Mouse (Mus musculus) limb, embryonic 12.5 days (tissue): ENCODE measurements around the gene Msrb1. TPM values are rescaled to one million over a fixed set of nuclear protein-coding genes. Genes with fewer than 3 reads are reported as not detected.
A peak's percentile ranks its signal among the peaks of the same experiment; 100 is the strongest.
"Not testable (repeated sequence)": the region's sequence is repeated elsewhere in the genome, so short reads cannot be mapped to it uniquely, and the experiment has no call there.

Experiments used
- ATAC-seq: fragments of 200-750 bp; cut with Nextera tagmentation; 2 replicates; pipeline ENCODE4 v1.8.0; 2017; ENCODE audit warnings: low read depth, moderate TSS enrichment; ENCODE audit not compliant: insufficient number of reproducible peaks, insufficient read depth, low FRiP score, low TSS enrichment
- H3K27ac ChIP-seq: fragments of 300-500 bp; sonication (generic); 2 replicates; pipeline ENCODE4 v1.5.1; 2016; ENCODE audit warnings: mild to moderate bottlenecking, moderate library complexity
- H3K27me3 ChIP-seq: fragments of 300-500 bp; sonication (generic); 2 replicates; pipeline ENCODE4 v1.6.1; 2016; ENCODE audit warnings: mild to moderate bottlenecking, moderate library complexity
- H3K36me3 ChIP-seq: fragments of 300-500 bp; sonication (generic); 2 replicates; pipeline ENCODE4 v1.6.1; 2016; ENCODE audit warnings: mild to moderate bottlenecking, moderate library complexity
- H3K4me1 ChIP-seq: fragments of 300-500 bp; sonication (generic); replicated peaks from 2 replicates; pipeline ENCODE4 v1.6.1; 2016
- H3K4me2 ChIP-seq: fragments of 300-500 bp; sonication (generic); 2 replicates; pipeline ENCODE4 v1.6.1; 2016; ENCODE audit warnings: mild to moderate bottlenecking, moderate library complexity
- H3K4me3 ChIP-seq: fragments of 300-500 bp; sonication (generic); replicated peaks from 2 replicates; pipeline ENCODE4 v1.5.1; 2016; ENCODE audit warnings: mild to moderate bottlenecking
- H3K9ac ChIP-seq: fragments of 300-500 bp; sonication (generic); replicated peaks from 2 replicates; pipeline ENCODE4 v1.6.1; 2016; ENCODE audit warnings: mild to moderate bottlenecking, moderate library complexity
- H3K9me3 ChIP-seq: fragments of 300-500 bp; sonication (generic); 2 replicates; pipeline ENCODE4 v1.6.1; 2016; ENCODE audit warnings: mild to moderate bottlenecking, moderate library complexity
- WGBS: fragments of 180-500 bp; shearing (Covaris S2); methylation state at CpG from one replicate; pipeline ENCODE4 v1.1.7; 2016; 5-methylcytosine and 5-hydroxymethylcytosine counted together
- polyA plus RNA-seq: library from polyadenylated mRNA; unstranded; fragments of >200 nt; fragmentation: Nextera tagmentation; extraction: Ambion mirVana; gene quantifications from 2 replicates; pipeline ENCODE4 v1.2.1, GENCODE M21; 2016

Msrb1 gene
- polyA plus RNA-seq, 1 experiment from 2014 or later, result 22.7 TPM

DNA sequence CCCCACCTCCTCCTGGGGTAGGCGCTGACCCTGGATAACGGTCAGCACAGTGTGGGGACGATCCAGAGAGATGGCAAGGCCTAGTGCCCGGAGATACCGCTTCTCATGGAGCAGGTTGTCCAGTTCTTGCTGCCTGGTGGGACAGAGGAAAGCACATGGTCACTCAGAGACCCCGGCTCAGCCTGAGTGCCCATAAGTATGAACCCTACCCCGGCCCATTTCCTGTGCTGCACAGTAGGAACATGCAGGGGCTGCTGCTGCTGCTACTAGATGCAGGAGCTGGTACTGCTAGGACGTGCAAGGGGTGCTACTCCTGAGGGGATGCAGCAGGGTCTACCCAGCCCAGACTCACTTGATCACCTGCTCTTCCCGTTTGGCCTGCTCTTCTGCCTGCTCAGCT lies 35.2 kb upstream of the Msrb1 start:
- Histone ChIP-seq H3K27me3 (no peaks in the 10 kb centered on the region), H3K9me3 (no peaks in the 10 kb centered on the region), H3K4me3 (no peak overlapping the region), H3K4me1 (peaks cover 16% of the 10 kb centered on the region), H3K4me2 (no peak overlapping the region), H3K27ac (no peak overlapping the region), H3K36me3 (peaks cover 61% of the 10 kb centered on the region), H3K9ac (no peak overlapping the region)
- no peak for ATAC-seq
- 88% methylated on average over 9 of the region's 9 CpGs for WGBS

DNA sequence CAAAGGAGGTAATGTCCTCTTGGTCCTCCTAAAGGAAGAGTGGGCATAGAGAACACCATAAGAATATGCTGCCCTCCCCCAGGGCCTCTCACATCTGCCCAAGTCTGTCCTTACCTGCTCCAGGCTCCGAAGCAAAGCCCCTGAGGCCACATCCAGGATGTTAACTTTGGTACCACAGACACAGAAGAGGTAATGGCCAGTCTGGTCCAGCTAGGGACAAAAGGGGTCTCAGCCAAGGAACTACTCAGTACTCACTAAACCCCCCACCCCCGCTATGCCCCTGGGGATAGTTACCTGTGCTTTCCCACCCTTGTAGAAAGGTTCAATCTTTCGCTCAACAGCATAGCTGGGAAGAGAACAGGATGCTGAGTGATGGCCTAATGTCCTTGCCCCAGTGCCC lies 30.6 kb upstream of the Msrb1 start:
- H3K4me2 ChIP-seq, result no peak overlapping the region; the same call in 1 of the 2 replicates

DNA sequence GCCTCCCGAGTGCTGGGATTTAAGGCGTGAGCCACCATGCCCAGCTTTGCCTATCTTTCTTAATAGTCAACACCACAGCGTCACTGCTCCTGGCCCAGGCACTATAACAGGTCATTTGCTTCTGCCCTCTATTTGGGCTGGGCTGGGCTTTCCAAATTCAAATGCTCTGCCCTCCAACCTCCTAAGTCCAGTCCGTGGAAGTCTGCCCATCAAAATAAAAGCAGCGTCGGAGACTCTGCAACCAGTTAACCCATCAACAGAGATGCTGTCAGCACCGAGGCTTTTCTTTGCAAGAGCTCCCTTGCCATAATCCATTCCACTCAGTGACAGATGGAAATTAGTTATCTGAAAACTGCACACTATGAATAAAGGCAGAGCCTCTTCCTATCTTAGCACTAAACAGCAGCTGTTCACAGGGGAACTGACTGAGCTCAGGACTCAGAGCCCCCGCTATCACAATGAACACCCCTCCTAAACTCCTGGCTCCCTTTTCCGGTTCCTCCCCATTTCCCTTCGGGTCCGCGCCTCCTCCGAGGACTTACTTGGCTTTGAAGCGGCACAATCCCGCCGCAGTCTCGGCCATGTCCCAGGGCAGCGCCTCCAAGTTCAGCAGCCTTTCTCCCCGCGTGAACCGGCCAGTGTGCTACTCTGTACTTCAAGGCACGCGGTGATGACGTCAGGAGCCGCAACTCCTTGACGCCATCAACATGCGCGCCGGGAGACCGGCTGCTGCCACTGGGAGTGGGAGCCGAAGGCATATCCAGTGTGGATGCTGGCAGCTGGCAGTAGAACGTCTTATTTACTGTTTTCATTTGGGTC lies 29.3 kb upstream of the Msrb1 start, which contains the start of gene Tbl3:
Gene Tbl3 (minus strand): TSS at position 679 of the 819 bp plus-strand sequence.
- 4% methylated on average over 32 of the region's 32 CpGs for WGBS
- Histone ChIP-seq H3K27me3 (no peaks in the 10 kb centered on the region), H3K4me2 (peak within 1 kb of the TSS; percentile 85), H3K9me3 (no peaks in the 10 kb centered on the region), H3K27ac (peak within 1 kb of the TSS; percentile 78), H3K4me3 (peak within 1 kb of the TSS; percentile 85), H3K36me3 (peaks cover 32% of the 10 kb centered on the region), H3K9ac (peak within 1 kb of the TSS; percentile 73), H3K4me1 (peaks cover 14% of the 10 kb centered on the region; the same call in 1 of the 2 replicates)
- ATAC-seq, result peak; percentile 78; the same call in 1 of the 2 replicates

More for the DNA sequence above, 30.6 kb upstream of the Msrb1 start:
- H3K36me3 ChIP-seq, result peaks cover 46% of the 10 kb centered on the region
- no peak overlapping the region for H3K27ac ChIP-seq
- peaks cover 14% of the 10 kb centered on the region; the same call in 1 of the 2 replicates for H3K4me1 ChIP-seq
- no peaks in the 10 kb centered on the region for H3K27me3 ChIP-seq
- no peak for ATAC-seq
- 93% methylated on average over 3 of the region's 3 CpGs for WGBS
- no peak overlapping the region for H3K4me3 ChIP-seq
- no peaks in the 10 kb centered on the region for H3K9me3 ChIP-seq
- H3K9ac ChIP-seq, result no peak overlapping the region

DNA sequence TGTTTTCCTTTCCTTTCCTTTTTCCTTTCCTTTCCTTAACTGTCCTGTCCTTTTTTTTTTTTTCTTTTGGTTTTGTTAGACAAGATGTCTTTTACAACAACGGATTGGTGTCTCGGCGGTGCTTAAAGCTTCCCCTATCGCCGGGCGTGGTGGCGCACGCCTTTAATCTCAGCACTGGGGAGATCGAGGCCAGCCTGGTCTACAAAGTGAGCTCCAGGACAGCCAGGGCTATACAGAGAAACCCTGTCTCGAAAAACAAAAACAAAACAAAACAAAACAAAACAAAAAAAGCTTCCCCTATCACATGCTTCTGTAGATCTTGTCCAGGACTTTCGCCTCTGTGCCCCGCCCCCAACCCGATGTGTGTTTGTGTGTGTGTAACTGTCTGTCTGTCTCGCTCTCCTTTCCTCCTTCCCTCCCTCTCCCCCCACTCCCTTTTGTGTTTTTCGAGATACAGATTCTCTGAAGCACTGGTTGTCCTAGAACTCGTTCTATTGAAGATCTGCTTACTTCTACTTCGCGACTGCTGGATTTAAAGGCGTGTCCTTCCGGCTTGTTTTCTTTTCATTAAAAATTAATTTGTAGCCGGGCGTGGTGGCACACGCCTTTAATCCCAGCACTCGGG lies 28.5 kb upstream of the Msrb1 start:
- peak overlapping the region; percentile 78 for H3K27ac ChIP-seq
- H3K9me3 ChIP-seq, result no peaks in the 10 kb centered on the region
- 0 out of 2 replicates have a peak, but pooled peaks have one; percentile 13 for ATAC-seq
- WGBS, result 6% methylated on average over 24 of the region's 24 CpGs
- peak overlapping the region; percentile 85 for H3K4me3 ChIP-seq
- peaks cover 14% of the 10 kb centered on the region; the same call in 1 of the 2 replicates for H3K4me1 ChIP-seq
- H3K36me3 ChIP-seq, result peaks cover 25% of the 10 kb centered on the region
- H3K27me3 ChIP-seq, result no peaks in the 10 kb centered on the region
- H3K4me2 ChIP-seq, result peak overlapping the region; percentile 85
- peak overlapping the region; percentile 73 for H3K9ac ChIP-seq

DNA sequence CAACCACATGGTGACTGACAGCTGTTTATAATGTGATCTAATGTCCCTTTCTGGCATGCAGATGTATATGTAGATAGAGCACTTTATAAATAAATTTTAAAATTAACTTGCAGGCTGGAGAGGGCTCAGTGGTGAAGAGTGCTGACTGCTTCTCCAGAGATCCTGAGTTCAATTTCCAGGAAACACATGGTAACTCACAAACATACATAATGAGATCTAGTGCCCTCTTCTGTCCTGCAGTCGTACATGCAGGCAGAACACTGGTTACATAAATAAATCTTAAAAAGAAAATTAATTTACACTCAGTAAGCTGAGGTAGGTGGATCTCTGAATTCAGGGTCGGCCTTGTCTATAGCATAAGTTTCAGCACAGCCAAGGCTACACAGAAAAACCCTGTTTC lies 27.8 kb upstream of the Msrb1 start:
- no peak overlapping the region for H3K27ac ChIP-seq
- H3K9me3 ChIP-seq, result no peaks in the 10 kb centered on the region
- 31% methylated on average over 2 of the region's 2 CpGs for WGBS
- H3K4me1 ChIP-seq, result peaks cover 14% of the 10 kb centered on the region; the same call in 1 of the 2 replicates
- H3K9ac ChIP-seq, result no peak overlapping the region
- H3K36me3 ChIP-seq, result peaks cover 19% of the 10 kb centered on the region
- H3K4me3 ChIP-seq, result peak overlapping the region; percentile 85; the same call in 1 of the 2 replicates
- H3K27me3 ChIP-seq, result no peaks in the 10 kb centered on the region
- ATAC-seq, result no peak
- H3K4me2 ChIP-seq, result peak overlapping the region; percentile 85; the same call in 1 of the 2 replicates

DNA sequence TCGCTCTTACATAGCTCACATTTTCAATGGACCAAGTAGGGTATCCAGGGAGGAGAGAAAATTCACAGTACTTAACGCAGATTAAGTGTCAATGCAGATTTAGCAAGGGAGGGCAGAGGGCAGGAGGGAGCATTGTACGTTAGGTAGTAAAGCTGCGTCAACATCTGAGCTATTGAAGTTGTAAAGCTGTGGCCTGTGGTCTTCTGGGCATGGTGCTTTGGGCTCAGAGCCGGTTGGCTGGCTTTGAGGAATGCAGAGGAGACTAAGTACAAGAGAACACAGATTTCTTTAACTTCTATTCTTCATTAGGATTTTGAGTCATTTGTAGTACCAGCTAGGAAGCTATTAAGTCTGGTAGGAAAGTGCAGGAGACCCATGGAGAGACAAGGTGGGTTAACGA lies 20.9 kb upstream of the Msrb1 start:
- H3K4me2 ChIP-seq, result no peak overlapping the region
- no peak for ATAC-seq

DNA sequence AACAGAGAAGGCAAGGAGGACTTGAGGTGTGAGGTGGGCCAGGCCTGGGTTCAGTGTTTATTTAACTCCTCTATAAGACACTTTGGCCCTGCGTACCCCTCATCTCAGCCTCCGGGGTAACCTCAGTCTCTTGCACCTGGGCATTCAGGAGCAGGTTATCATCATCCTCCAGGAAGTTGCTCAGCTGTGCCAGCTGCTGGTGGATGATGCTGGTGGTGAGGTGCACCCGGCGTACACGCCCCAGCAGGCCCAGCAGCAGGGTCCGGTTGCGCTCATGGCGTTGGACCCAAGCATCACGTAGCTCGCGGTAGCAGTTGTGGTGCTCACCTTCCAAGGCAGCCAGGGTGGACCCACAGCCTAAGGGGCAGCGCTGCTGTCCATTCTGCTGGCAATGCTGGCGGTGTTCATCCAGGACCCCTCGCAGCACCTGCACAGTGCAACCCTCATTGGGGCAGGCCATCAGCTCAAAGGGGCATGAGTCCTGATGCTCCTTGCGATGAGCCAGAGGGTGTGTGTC lies 20.2 kb upstream of the Msrb1 start:
- no peaks in the 10 kb centered on the region for H3K9me3 ChIP-seq
- no peak for ATAC-seq
- peaks cover 9% of the 10 kb centered on the region for H3K4me1 ChIP-seq
- peaks cover 39% of the 10 kb centered on the region for H3K36me3 ChIP-seq
- WGBS, result 96% methylated on average over 15 of the region's 15 CpGs
- no peak overlapping the region for H3K9ac ChIP-seq
- H3K4me2 ChIP-seq, result no peak overlapping the region
- H3K4me3 ChIP-seq, result no peak overlapping the region
- H3K27me3 ChIP-seq, result no peaks in the 10 kb centered on the region
- no peak overlapping the region for H3K27ac ChIP-seq

More for the DNA sequence above, 20.9 kb upstream of the Msrb1 start:
- Histone ChIP-seq H3K9me3 (no peaks in the 10 kb centered on the region), H3K4me3 (no peak overlapping the region), H3K9ac (no peak overlapping the region), H3K36me3 (peaks cover 35% of the 10 kb centered on the region), H3K27me3 (no peaks in the 10 kb centered on the region), H3K4me1 (peaks cover 6% of the 10 kb centered on the region), H3K27ac (no peak overlapping the region)
- WGBS, result 65% methylated on average over 6 of the region's 6 CpGs

DNA sequence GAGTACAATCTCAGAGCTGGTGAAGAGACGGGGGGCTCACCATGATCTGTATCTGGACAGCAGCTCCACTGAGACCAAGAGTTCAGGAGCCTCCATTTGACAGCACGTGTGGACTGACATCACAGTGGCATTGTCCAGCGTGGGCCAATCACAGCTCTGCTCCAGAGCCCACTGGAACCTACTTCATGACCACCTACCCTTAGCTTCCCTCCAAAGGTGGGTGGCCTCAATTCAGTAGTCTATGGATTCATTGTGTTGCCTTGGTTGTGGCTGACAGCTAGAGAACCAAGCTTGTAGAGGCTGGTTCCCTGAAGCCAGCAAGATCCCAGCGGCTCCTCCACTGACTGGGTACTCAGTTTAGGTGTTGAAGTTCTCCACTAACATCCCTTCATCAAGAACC lies 18.5 kb upstream of the Msrb1 start, which contains the start of the genes Rnf151 and Rps2:
Gene Rnf151 (minus strand): TSS at position 121 of the 400 bp plus-strand sequence.
Gene Rps2 (plus strand): TSS at position 174 of the 400 bp plus-strand sequence.
- peaks cover 25% of the 10 kb centered on the region for H3K4me1 ChIP-seq
- H3K4me2 ChIP-seq, result peak within 1 kb of the TSS; percentile 70
- no peaks in the 10 kb centered on the region for H3K9me3 ChIP-seq
- H3K27me3 ChIP-seq, result no peaks in the 10 kb centered on the region
- no peak for ATAC-seq
- peaks cover 53% of the 10 kb centered on the region for H3K36me3 ChIP-seq
- H3K27ac ChIP-seq, result no peak within 1 kb of the TSS
- H3K9ac ChIP-seq, result peak within 1 kb of the TSS; percentile 90
- 86% methylated on average over 4 of the region's 4 CpGs for WGBS
- H3K4me3 ChIP-seq, result peak within 1 kb of the TSS; percentile 81

DNA sequence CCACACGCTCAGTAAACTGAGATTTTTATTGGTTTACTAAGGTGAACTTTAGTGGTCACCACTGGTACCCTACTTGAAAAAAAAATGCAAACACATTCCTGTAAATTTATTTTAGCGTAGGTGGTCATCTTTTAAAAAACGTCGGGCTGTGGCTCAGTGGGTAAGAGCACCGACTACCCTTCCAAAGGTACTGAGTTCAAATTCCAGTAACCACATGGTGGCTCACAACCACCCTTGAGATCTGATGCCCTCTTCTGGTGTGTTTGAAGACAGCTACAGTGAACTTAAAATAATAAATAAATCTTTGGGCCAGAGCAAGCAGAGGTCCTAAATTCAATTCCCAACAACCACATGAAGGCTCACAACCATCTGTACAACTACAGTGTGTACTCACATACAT lies 17.5 kb upstream of the Msrb1 start:
- H3K27me3 ChIP-seq, ATAC-seq, H3K9me3 ChIP-seq, H3K27ac ChIP-seq: not testable (repeated sequence)
- peaks cover 53% of the 10 kb centered on the region for H3K36me3 ChIP-seq
- peak overlapping the region; percentile 81 for H3K4me3 ChIP-seq
- H3K4me1 ChIP-seq, result peaks cover 32% of the 10 kb centered on the region
- 64% methylated on average over 5 of the region's 5 CpGs for whole genome bisulfite sequencing
- H3K9ac ChIP-seq, result peak overlapping the region; percentile 90
- peak overlapping the region; percentile 70 for H3K4me2 ChIP-seq

DNA sequence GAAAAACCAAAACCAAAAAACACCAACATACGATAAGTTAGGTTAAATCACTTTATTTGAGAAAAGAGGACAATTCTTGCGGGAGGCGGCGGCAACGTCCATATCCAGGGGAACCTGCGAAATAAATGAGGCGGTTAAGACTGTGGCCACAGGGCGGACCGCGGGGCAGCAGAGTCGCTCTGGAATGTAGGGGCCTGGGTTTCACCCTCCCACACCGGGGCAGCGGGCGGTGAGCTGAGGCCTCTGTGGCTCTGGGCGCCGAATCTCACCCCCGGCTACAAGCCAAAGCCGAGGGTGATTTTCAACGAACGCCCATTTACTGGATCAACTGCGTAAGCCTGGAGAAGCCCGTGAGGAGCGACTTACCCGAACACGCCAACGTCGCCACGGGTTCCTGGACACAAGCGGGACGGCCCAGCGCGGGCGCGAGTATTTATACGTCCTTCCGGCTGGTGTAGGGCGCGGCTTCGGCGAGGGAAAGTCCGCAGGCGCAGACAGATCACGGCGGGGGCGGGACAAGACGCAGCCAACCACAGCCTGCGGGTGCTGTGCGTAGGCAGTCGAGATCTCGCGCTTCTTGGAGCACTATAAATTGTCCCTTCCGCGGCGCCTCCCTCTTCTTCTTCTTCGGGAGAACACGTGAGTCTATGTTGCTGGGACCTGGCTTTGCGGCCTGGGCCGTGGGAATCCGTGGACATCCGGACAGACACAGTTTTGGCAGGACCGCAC lies 16.8 kb upstream of the Msrb1 start:
- Histone ChIP-seq H3K9ac (peak overlapping the region; percentile 90), H3K4me2 (peak overlapping the region; percentile 82), H3K27ac (peak overlapping the region; percentile 93), H3K9me3 (no peaks in the 10 kb centered on the region), H3K27me3 (no peaks in the 10 kb centered on the region), H3K4me3 (peak overlapping the region; percentile 81), H3K36me3 (peaks cover 53% of the 10 kb centered on the region), H3K4me1 (peaks cover 32% of the 10 kb centered on the region)
- WGBS, result under 1% methylated on average over 61 of the region's 61 CpGs
- ATAC-seq, result peak; percentile 97
